Mouse (Mus musculus) midbrain, embryonic 14.5 days (tissue): ENCODE results near the gene Rab30. TPM values are rescaled to one million over a fixed set of nuclear protein-coding genes. Genes with fewer than 3 reads are reported as not detected.

ENCODE experiments used
- ATAC-seq: fragments of 200-750 bp; cut with Nextera tagmentation; 2 replicates; pipeline ENCODE4 v1.8.0; 2017; ENCODE audit warnings: moderate number of reproducible peaks, moderate library complexity; ENCODE audit not compliant: low FRiP score, low TSS enrichment
- DNase-seq: peaks from one replicate; pipeline ENCODE4 v3.0.0-alpha.2; 2015
- H3K27ac ChIP-seq: fragments of 300-500 bp; sonication (generic); replicated peaks from 2 replicates; pipeline ENCODE4 v1.5.1; 2014; ENCODE audit warnings: mild to moderate bottlenecking, low read depth, low read length, moderate library complexity
- H3K27me3 ChIP-seq: fragments of 300-500 bp; sonication (generic); 2 replicates; pipeline ENCODE4 v1.6.1; 2014; ENCODE audit warnings: low read length, control low read depth, mixed read lengths; ENCODE audit not compliant: control insufficient read depth, insufficient read depth
- H3K36me3 ChIP-seq: fragments of 300-500 bp; sonication (generic); 2 replicates; pipeline ENCODE4 v1.6.1; 2014; ENCODE audit warnings: low read length, control low read depth; ENCODE audit not compliant: control insufficient read depth, insufficient read depth
- H3K4me1 ChIP-seq: fragments of 300-500 bp; sonication (generic); 2 replicates; pipeline ENCODE4 v1.6.1; 2014; ENCODE audit warnings: mild to moderate bottlenecking, antibody characterized with exemption, low read length, control low read depth; ENCODE audit not compliant: control insufficient read depth, insufficient read depth
- H3K4me2 ChIP-seq: fragments of 300-500 bp; sonication (generic); 2 replicates; pipeline ENCODE4 v1.6.1; 2014; ENCODE audit warnings: mild to moderate bottlenecking, low read length, moderate library complexity
- H3K4me3 ChIP-seq: fragments of 300-500 bp; sonication (generic); replicated peaks from 2 replicates; pipeline ENCODE4 v1.5.1; 2014; ENCODE audit warnings: low read depth, low read length
- H3K9ac ChIP-seq: fragments of 300-500 bp; sonication (generic); replicated peaks from 2 replicates; pipeline ENCODE4 v1.6.1; 2014; ENCODE audit warnings: mild to moderate bottlenecking, low read length, moderate library complexity
- H3K9me3 ChIP-seq: fragments of 300-500 bp; sonication (generic); 2 replicates; pipeline ENCODE4 v1.6.1; 2016; ENCODE audit warnings: low read length, control low read depth, mixed read lengths; ENCODE audit not compliant: control insufficient read depth
- WGBS: fragments of 180-500 bp; shearing (Covaris S2); extraction: QIAGEN DNeasy Blood & Tissue Kit; methylation state at CpG from one replicate; pipeline ENCODE4 v1.1.7; 2014; 5-methylcytosine and 5-hydroxymethylcytosine counted together
- polyA plus RNA-seq: library from polyadenylated mRNA; unstranded; fragments of >200 nt; fragmentation: Nextera tagmentation; extraction: Ambion mirVana; gene quantifications from 2 replicates; pipeline ENCODE4 v1.2.1, GENCODE M21; 2014

Rab30 gene
- polyA plus RNA-seq, 1 experiment from 2014 or later = 28.1 TPM

DNA sequence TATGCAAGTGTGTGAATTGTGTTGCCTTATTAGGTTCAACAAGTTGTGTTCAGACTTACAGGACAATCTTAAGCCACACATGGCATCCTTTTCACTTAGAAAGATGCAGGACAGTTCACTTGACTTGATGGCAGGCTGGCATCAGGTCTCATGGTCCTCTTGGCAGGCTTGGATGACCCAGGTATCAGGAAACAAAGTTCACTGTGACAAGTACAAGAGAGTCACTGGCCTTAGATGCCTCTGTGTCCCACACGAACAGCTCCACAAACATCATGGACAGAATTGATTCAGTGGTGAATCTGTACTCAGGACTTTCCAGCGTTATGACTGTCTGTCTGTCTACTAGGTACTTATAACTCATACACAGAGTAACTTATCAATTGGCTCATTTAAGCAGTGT is 93.0 kb downstream of the Rab30 start:
- Histone ChIP-seq H3K4me2 (no peak overlapping the region), H3K4me1 (no peaks in the 10 kb centered on the region), H3K27me3 (no peaks in the 10 kb centered on the region), H3K4me3 (no peak overlapping the region), H3K36me3 (peaks cover 8% of the 10 kb centered on the region), H3K9me3 (no peaks in the 10 kb centered on the region), H3K9ac (no peak overlapping the region), H3K27ac (no peak overlapping the region)
- WGBS = 94% methylated on average over 2 of the region's 2 CpGs
- ATAC-seq (no peak), DNase-seq (no peak)

DNA sequence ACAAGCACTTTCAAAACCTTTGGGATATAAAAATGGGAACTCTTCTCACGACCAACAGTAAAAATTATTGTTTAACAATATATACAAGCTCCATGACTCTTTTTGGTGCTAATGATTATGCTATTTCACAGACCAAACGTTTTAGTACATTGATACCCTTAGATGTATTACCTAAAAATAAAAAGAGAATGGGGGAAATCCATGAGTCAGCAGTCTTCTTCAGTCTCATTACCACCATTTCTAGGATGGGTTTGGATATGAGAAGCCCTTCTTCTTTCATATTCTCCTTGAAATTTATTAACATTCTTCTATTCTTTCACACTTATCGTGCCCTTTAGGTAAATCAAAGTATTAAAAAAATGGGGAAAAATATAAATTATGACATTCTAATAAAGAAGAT is 95.0 kb downstream of the Rab30 start:
- Histone ChIP-seq H3K36me3 (peaks cover 5% of the 10 kb centered on the region), H3K4me3 (no peak overlapping the region), H3K27ac (no peak overlapping the region), H3K9me3 (no peaks in the 10 kb centered on the region), H3K27me3 (no peaks in the 10 kb centered on the region), H3K4me1 (no peaks in the 10 kb centered on the region), H3K4me2 (no peak overlapping the region), H3K9ac (no peak overlapping the region)
- no peak for ATAC-seq
- no peak for DNase-seq
- WGBS = 86% methylated on average over 3 of the region's 3 CpGs

DNA sequence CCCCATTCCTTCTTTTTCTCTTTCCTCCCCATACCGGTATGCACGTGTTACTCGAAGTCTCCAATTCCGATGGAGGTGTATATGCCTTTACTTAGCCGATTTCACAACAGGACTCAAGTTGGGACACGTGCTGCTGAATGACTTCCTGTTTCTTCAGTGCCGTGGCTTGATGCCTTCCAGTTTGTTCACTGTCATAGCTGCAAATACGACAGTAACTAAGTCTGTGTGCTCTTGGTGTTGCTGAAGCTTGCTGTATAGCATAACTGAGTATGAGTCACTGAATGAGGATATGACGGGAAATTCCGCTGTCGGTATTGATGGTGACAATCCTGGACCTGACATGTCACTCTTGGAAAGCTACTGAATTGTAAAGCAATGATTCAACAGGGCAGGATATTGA is 95.8 kb downstream of the Rab30 start:
- WGBS = 88% methylated on average over 11 of the region's 11 CpGs
- ATAC-seq (no peak), DNase-seq (no peak)

DNA sequence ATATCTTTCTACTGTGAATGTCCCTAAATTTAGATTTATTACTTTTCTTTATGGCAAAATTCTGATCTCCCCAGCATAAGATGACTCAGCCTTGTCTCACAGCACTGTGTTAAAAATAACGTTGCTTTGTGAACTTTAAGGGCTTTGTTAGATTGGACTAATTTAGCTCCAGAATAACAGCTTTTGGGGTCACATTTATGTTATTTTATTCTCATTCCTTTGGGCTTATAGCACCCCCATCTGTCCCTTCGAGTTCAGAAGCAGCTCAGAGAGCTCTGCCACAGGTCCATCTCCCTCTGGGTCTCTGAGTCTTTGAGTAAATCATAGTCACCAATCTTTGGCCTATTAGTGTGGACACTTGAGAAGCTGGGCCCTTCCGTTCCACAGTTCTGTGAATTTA is 96.5 kb downstream of the Rab30 start:
- Histone ChIP-seq H3K27me3 (no peaks in the 10 kb centered on the region), H3K36me3 (peaks cover 5% of the 10 kb centered on the region), H3K9me3 (no peaks in the 10 kb centered on the region), H3K4me1 (no peaks in the 10 kb centered on the region), H3K4me2 (no peak overlapping the region), H3K9ac (no peak overlapping the region), H3K27ac (no peak overlapping the region), H3K4me3 (no peak overlapping the region)
- ATAC-seq (no peak), DNase-seq (no peak)
- 82% methylated on average over 3 of the region's 3 CpGs for WGBS

More for the DNA sequence above, 95.8 kb downstream of the Rab30 start:
- Histone ChIP-seq H3K9me3 (no peaks in the 10 kb centered on the region), H3K36me3 (peaks cover 5% of the 10 kb centered on the region), H3K27ac (no peak overlapping the region), H3K4me2 (no peak overlapping the region), H3K9ac (no peak overlapping the region), H3K4me3 (no peak overlapping the region), H3K4me1 (no peaks in the 10 kb centered on the region), H3K27me3 (no peaks in the 10 kb centered on the region)

DNA sequence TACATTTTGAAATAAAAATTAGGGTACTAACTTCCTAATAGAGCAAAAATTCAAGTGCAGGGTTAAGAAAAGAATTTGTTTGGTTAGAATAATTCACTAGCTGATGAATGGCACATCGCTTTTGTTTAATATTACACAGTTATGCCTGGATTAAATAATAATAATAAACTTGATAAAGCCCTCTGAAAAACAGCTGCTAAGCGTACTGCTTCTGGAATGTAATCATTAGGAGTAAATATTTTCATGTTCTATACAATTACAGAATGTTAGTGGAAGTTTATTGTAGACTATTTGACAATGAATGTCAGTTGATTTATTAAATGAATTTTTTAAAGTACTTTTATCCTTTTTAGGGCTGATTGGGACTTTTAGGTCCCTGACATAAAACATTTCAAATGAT is 100.9 kb downstream of the Rab30 start:
- no peak overlapping the region for H3K9ac ChIP-seq
- 88% methylated on average over 2 of the region's 2 CpGs for WGBS
- no peak for DNase-seq
- no peaks in the 10 kb centered on the region for H3K9me3 ChIP-seq
- no peaks in the 10 kb centered on the region for H3K36me3 ChIP-seq
- H3K27ac ChIP-seq = no peak overlapping the region
- H3K4me3 ChIP-seq = no peak overlapping the region
- H3K4me1 ChIP-seq = no peaks in the 10 kb centered on the region
- no peaks in the 10 kb centered on the region for H3K27me3 ChIP-seq
- ATAC-seq = no peak
- no peak overlapping the region for H3K4me2 ChIP-seq

DNA sequence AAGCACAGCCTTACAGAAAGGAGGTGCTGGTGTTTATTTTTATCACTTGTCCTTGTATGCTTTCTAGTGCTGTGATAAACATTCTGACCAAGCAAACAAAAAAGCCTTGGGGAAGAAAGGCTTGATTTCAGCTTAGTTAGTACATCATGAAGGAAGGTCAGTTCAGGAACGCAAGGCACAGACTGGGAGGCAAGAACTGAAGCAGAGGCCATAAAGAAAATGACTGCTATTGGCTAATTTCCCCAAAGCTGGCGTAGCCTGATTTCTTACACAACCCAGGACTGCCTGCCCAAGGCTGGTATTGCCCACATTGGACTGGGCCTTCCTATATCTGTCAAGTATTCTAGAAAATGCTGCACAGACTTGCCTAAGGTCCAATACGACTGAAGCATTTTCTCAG is 106.8 kb downstream of the Rab30 start:
- ATAC-seq = no peak

DNA sequence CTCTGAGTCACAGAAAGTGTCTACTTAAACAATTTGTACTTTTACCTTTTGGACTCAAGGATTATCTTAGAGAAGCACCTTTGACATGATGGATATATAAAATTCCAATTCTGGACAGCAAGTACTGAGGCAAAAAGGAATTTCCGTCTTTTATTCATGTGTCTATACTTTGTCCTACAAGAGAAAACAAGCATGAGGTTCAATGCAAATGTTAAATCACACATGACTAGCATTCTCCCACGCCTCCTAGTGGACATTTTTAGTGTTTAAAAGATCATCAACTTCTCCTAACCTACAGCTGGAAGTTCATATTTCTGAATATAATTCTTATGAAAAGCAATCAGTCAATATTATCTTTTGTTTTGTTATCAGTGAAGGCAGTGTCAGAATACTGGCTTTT is 125.1 kb downstream of the Rab30 start:
- Histone ChIP-seq H3K9ac (no peak overlapping the region), H3K27me3 (no peaks in the 10 kb centered on the region), H3K36me3 (no peaks in the 10 kb centered on the region), H3K4me2 (no peak overlapping the region), H3K27ac (no peak overlapping the region), H3K4me1 (no peaks in the 10 kb centered on the region), H3K4me3 (no peak overlapping the region), H3K9me3 (no peaks in the 10 kb centered on the region)
- ATAC-seq (no peak), DNase-seq (peak; percentile 88)
- 24% methylated on average over 2 of the region's 2 CpGs for WGBS

More for the DNA sequence above, 106.8 kb downstream of the Rab30 start:
- no peak overlapping the region for H3K4me3 ChIP-seq
- WGBS = 97% methylated on average over 3 of the region's 3 CpGs
- no peaks in the 10 kb centered on the region for H3K4me1 ChIP-seq
- H3K27me3 ChIP-seq = no peaks in the 10 kb centered on the region
- DNase-seq = no peak
- H3K4me2 ChIP-seq = no peak overlapping the region
- no peaks in the 10 kb centered on the region for H3K9me3 ChIP-seq
- no peaks in the 10 kb centered on the region for H3K36me3 ChIP-seq
- H3K27ac ChIP-seq = no peak overlapping the region
- H3K9ac ChIP-seq = no peak overlapping the region

DNA sequence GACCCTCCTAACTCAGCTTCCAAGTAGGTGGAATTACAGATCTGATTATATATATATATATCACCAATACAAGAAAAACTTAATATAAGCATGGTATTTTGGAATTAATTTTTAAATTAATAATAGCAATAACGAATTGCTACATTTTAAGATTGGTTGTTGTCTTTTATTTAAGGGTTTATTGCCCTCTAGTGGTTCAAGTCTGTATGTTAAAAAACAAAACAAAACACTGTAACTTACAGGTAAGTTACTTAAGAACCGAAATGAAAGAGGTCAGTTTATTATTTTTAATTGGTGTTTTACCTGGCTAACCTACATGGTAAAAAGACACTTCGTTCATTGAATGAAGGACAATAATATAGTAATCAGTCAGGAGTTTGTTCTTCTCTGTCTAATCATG is 128.8 kb downstream of the Rab30 start:
- H3K4me3 ChIP-seq = no peak overlapping the region
- peaks cover 4% of the 10 kb centered on the region; the same call in 1 of the 2 replicates for H3K4me1 ChIP-seq
- H3K36me3 ChIP-seq = no peaks in the 10 kb centered on the region
- no peak overlapping the region for H3K4me2 ChIP-seq
- no peak overlapping the region for H3K27ac ChIP-seq
- DNase-seq = peak; percentile 73
- no peaks in the 10 kb centered on the region for H3K27me3 ChIP-seq
- no peak overlapping the region for H3K9ac ChIP-seq
- ATAC-seq = no peak
- no peaks in the 10 kb centered on the region for H3K9me3 ChIP-seq
- 77% methylated on average over 3 of the region's 3 CpGs for WGBS

DNA sequence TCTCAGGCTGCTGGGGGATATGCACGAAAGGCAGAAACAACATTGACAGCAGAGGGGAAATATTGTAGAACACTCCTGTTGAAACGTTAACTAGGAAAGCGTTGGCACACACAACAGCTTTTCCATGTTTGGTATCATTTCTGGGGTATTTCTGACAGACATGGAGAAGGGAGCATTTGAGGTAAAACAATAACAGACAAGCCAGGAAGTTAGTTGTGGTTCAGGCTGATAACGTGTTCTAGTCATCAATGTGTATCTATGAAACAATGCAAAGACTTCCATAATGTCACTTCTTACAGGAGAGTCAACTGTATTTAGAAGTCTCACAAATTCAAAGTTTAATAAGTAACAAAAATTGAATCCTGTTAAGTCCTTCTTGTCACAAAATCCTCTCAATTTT is 130.2 kb downstream of the Rab30 start:
- H3K9ac ChIP-seq = no peak overlapping the region
- 93% methylated on average over 4 of the region's 4 CpGs for WGBS
- peaks cover 13% of the 10 kb centered on the region for H3K4me1 ChIP-seq
- no peaks in the 10 kb centered on the region for H3K9me3 ChIP-seq
- no peak overlapping the region for H3K4me3 ChIP-seq
- H3K27me3 ChIP-seq = no peaks in the 10 kb centered on the region
- no peaks in the 10 kb centered on the region for H3K36me3 ChIP-seq
- H3K27ac ChIP-seq = no peak overlapping the region
- DNase-seq (no peak), ATAC-seq (no peak)
- H3K4me2 ChIP-seq = no peak overlapping the region
